Mouse (Mus musculus) heart, postnatal 0 days (tissue): ENCODE data around the gene Lpar5.

ENCODE experiments used
- CTCF ChIP-seq: IDR thresholded peaks from 2 replicates; pipeline ENCODE4 v1.5.1; 2016; ENCODE audit warnings: antibody characterized with exemption, control low read depth, low read depth
- EP300 ChIP-seq: IDR thresholded peaks from 2 replicates; pipeline ENCODE4 v1.6.1; 2016; ENCODE audit warnings: antibody characterized with exemption, low read depth

GRCm38 (mm10) chr6:125087937-125088336, 20.2 kb downstream of the Lpar5 start:
- TF ChIP-seq CTCF (no peak), EP300 (no peak)
